Mouse (Mus musculus): Measurements from ENCODE around the gene Abcc4.
A peak's percentile ranks its signal among the peaks of the same experiment; 100 is the strongest.
"Not testable (repeated sequence)": the region's sequence is repeated elsewhere in the genome, so short reads cannot be mapped to it uniquely, and the experiment has no call there.

The Abcc4 gene

GRCm38 (mm10) chr14:118572688-118573245, 133.3 kb downstream of the Abcc4 start:
- no peak for DNase-seq

DNA sequence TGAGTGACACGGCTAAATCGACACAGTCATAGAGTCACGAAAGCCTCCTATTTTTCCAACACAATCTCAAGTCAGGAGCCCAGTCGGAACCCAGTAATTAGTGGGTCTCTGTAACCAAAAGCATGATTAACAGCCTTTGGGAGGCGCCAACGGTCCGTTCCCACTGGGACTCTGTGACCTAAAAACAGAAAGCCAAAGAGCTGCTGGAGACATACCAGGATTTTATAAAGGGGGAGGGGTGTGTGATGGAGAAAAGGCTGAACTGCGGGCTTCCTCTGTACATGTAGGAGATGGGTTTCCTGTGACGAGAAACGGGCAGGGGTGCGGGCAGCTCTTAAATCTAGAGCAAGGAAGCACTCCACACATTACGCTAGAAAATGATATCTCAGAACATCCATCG, 136.4 kb downstream of the Abcc4 start:
- DNase-seq: no peak

GRCm38 (mm10) chr14:118568116-118568673, 137.8 kb downstream of the Abcc4 start:
- DNase-seq: no peak

- no peak for DNase-seq
These were observed 139.2 kb downstream of the Abcc4 start for GRCm38 (mm10) chr14:118566809-118567208.

GRCm38 (mm10) chr14:118566214-118566688, 139.8 kb downstream of the Abcc4 start:
- no peak for DNase-seq

DNA sequence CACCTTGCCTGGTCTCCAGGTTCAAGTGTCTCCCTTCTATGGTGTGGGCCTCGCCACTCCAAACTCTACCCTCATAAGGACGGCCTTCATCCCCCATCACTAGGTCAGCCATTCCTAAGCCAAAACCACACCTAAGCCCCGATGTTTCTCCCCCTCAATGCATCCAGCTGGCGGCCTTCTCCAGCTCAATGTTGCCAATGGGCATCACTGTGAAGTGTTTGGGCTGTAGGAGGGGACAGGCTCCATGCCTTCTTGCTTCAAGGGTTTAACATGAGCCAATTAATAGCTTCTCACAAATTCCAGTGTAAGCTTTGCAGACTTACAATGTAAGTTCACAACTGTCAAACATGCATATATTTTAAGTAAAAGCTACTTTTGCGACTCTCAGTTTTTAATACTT, 140.3 kb downstream of the Abcc4 start:
- DNase-seq: no peak

- DNase-seq: no peak
These were observed 142.4 kb downstream of the Abcc4 start for GRCm38 (mm10) chr14:118563570-118563969.

GRCm38 (mm10) chr14:118552901-118553475, 153.0 kb downstream of the Abcc4 start:
- DNase-seq: peak; percentile 28 to 31

GRCm38 (mm10) chr14:118552390-118552789, 153.6 kb downstream of the Abcc4 start:
- no peak for DNase-seq

DNA sequence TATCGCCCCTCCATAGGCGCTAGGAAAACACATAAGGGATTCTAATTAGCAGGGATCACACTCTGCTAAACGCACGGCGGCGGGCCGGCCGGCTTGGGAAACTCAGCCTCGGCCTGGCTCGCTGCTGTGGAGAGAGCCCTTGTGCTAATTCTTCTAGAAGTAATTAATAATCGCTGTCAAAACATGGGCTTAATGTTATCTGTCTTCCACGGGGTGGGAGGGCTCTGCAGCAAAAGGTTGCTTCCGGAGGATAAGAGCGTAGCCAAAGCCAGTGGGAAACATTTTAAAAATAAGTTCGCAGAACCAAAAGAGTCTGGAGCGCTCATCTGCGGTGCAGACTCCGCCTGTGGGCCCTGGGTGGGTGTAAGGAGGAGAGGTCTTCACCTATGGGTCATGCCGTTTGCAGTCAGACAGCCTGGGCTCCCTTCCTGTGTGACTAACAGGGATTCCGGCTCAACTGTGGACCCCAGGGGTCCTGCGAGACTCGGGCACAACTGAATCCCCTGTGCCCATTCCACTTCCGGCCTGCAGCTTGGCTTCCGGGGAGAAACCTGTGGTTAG, 154.2 kb downstream of the Abcc4 start:
- peak; percentile 9 to 12 for DNase-seq

GRCm38 (mm10) chr14:118551061-118551724, 154.8 kb downstream of the Abcc4 start:
- no peak for DNase-seq

GRCm38 (mm10) chr14:118544493-118544892, 161.5 kb downstream of the Abcc4 start:
- DNase-seq: no peak

DNA sequence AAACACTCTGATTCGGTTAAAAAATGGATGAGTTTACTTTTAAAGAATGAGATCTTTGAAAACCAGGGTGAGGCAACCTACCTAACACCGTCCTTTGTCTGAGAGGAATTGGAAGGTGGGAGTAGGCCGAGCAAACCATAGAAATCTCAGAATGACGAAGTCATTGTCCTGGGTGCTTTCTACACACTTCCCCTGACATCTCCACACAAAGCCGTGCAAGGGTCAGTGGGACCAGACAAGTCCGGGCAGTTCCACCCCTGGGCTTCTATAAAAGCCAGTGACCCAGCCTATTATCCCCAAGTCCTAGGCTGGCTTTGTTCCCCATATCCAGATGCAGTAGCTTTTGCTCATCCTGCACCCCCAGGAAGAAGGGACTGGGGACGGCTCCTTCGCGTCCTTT, 163.1 kb downstream of the Abcc4 start:
- no peak for DNase-seq

DNA sequence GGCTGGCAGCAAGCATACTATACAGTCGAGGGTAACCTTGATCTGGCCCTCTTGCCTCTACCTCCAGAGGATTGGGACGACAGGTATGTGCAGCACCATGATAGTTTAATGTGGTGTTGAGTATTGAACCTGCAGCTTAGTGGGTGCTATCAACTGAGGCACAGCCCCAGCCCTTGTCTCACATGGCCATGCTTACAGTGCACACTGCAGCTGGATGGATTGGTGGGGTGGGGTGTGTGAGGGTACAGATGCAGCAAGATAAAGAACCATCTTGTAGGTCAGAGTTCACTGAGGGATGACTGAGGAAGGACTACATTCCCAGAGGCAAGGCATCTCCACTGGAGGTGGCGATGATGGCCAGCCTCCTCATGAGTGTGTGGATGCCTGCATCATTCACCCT, 174.5 kb downstream of the Abcc4 start:
- no peak for DNase-seq

DNA sequence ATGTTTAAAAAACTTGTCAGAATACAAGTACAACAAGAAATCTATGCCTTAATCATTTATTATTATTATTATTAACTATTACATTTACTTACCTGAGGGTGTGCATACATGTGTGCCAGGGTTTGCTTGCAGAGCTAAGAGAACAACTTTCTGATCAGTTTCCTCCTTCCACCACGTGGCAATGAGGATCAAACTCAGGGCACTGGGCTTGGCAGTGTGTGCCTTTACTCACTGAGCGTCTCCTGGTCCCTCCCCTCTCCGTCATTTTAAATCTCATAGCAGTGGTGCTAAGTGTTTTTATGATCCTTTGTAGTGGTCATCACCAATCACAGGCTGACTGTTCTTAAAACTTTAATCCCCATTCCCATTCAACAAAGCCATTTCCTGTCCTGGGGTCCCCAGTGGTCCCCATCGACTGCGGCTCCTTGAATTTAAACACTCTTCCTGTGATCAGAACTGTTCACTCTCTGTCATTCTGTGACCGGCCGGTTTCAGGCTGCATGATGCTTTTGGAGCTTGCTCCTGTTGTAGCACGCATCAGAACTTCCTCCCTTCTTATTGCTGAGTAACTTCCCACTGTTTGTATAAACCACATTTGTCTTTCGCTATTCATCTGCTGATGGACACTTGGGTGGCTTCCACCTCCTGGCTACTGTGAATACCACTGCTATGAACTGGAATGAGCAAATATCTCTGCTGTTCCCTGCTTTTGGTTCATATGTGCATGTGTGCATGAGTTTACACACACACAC, 191.6 kb downstream of the Abcc4 start:
- no peak for DNase-seq

DNA sequence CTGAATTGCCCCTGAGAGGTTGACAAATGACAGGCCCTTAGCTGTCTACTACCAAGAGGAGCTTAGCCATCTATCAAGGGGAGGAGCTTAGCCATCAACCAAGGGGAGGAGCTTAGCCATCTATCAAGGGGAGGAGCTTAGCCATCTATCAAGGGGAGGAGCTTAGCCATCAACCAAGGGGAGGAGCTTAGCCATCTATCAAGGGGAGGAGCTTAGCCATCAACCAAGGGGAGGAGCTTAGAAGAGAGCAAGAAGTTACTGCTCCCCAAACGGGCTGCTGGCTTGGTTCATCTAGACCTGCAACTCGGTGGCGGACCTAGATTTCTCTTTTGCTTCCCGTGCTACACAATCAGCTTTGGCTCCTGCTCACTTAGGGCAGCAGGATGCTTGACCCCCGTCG, 194.3 kb downstream of the Abcc4 start:
- DNase-seq: not testable (repeated sequence)

DNA sequence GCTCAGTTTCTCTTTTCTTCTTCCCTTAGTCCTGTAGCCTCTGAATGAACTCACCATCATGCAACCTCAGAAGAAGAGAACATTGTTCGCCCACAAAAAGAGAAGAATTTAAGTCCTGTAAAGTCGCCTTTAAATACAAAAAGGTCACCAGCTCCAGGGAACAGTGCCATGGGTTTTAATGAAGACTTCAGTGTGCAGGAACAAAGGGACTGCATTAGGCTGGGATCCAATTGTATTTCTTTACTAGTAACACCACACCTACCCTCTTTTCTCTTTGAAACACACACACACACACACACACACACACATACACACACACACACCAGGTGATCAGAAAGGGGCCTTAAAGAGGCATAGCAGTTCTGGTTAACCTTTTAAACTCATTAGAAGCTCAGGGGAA, 195.2 kb downstream of the Abcc4 start:
- no peak for DNase-seq

DNA sequence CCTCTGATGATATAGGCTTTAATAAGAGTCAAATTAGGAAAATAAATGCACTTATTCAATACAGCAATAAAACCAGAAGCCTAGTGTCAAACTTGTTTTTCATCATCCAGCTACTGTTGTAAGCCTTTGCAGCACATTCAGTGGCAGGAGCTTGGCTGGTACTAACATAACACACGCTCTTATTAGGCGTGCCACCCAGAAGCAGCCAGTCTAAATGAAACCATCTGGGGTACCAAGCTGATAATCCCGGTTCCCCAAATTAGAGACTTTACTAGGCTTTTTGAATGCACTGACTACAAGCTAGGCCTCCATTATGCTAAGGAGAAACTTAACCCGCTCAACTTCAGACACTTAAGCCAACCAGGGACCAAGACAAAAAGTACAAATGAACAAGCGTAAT, 195.8 kb downstream of the Abcc4 start:
- DNase-seq: no peak

DNA sequence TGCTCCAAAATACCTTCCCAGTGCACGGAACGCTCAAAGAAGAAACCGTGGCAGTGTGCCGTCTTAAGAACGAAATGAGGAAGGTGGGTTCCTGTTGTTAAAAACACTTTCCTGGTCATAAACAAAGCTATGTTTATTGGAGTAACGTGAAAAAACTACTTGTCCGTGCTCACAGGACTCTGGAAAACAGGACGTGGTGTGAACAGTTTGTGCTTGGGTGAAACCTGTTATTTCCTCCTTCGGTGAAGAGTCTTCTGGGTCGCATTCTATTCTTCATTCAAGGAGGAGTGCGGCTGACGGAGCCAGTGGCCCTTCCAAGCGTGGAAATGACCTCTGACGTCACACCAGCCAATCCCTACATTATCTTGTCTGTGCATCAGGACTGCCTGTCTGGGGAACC, 198.2 kb downstream of the Abcc4 start:
- no peak for DNase-seq

- DNase-seq: no peak
These were observed 199.3 kb downstream of the Abcc4 start for GRCm38 (mm10) chr14:118506591-118507146.

- no peak for DNase-seq
These were observed 209.3 kb downstream of the Abcc4 start for GRCm38 (mm10) chr14:118496767-118497166.

GRCm38 (mm10) chr14:118495458-118495857, 210.6 kb downstream of the Abcc4 start:
- no peak for DNase-seq

DNA sequence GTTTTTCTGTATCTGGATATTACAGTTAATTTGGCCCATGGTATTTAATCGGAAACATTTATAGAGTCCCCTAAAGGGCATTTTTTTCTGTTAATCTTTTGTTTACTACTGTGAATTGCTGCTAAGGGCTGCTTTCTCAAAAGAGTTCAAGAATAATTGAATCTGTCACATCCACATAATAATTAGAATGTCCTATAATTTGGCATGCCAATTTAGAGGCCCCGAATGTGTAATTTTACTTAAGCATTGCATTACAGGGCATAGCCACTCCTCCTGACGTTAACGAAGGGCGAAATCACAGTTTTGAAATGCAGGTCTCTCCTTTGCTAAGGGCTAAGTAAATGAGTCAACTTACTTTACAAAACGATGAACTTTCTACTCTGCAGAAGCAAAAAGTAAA, 214.3 kb downstream of the Abcc4 start:
- no peak for DNase-seq

Measured in cerebellum, postnatal 36 days (tissue).